Mouse (Mus musculus): ENCODE measurements around the gene Calcoco2.
A peak's percentile ranks its signal among the peaks of the same experiment; 100 is the strongest.

The Calcoco2 gene

DNA sequence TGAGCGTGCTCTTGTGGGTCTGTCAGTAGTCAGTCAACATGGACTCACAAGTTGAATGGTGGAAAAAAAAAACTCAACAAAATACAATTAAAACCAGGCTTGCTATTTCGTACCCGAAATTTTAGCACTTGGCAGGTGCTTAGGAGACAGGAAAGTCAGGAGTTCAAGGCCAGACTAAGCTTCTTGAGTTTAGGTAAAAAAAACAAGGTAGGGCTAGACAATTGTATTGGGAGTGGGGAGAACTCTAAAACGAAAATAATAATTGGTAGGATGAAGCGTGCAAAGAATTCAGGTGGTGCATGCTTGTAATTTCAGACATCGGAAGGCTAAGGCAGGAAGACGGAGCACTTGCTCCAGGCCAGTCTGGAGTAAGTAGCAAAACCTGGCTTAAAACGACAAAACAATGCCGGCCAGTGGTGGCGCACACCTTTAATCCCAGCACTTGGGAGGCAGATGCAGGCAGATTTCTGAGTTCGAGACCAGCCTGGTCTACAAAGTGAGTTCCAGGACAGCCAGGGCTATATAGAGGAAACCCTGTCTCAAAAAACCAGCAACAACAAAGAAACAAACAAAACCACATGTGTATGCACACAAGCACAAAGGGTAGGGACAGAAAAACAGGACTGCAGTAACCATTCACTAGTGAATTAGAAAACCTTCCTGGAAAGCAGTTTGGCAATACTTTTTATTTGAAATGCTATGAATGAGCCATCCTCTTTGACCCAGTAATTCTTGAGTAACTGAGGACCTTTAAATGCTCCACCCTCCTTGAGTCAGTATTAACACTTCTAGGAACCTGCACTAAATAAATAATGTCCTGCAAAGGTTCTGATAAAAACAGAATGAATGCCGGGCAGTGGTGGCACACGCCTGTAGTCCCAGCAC is 35.3 kb downstream of the Calcoco2 start:
- DNase-seq = no peak

DNA sequence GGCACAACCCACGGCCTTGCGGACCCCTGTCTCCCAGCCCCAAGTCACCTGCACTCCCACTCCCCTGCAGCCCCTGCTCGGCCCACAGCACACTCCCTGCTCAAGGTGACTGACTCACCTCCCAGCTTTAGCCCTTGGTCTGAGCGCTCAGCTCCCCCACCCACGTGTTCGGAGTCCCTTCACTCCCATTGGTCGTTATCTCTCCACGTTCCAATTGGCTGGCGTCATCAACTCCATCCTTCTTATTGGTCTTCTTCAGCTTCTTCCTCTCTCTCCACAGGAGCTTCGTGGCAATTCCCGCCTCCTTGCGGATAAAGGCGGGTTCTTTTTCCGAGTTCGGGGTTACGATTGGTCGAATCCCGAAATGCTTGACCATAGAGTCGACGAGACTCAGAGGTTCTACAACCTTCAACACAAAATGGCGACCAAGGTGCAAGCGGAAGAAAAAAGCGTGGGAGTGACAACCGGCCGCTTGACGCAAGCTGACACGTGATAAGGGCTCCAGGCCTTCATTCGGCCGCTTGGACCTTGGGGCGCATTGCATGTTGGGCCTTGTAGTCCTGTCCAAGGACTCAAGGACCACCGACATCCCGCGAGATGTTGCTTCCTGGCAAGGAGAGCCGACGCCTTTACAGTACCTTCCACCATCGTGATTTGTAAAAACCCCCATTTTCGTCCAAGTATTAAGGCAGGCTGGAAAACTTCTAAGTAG is 36.1 kb downstream of the Calcoco2 start, which contains the start of gene Atp5g1:
Atp5g1 (minus strand) TSS at position 162 of the 712 bp plus-strand sequence.
- DNase-seq = peak; percentile 98 to 100

DNA sequence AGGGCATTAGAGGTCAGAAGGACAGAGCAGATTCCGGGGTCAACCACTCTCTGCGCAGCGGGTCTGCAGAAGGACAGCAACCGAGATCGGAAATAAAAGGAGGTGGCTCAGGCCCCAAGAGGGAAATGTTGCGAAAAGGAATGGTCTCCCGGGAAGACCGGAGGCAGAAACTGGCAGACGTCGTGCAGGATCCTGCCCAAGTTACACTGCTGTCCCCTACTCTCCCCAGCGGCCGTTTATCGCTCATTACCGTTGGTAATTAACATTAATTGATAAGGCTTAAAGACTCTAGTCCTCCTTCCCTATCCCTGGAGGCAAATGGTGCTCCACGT is 36.6 kb downstream of the Calcoco2 start:
- DNase-seq = peak in 1 of 2 experiments; percentile 16

DNA sequence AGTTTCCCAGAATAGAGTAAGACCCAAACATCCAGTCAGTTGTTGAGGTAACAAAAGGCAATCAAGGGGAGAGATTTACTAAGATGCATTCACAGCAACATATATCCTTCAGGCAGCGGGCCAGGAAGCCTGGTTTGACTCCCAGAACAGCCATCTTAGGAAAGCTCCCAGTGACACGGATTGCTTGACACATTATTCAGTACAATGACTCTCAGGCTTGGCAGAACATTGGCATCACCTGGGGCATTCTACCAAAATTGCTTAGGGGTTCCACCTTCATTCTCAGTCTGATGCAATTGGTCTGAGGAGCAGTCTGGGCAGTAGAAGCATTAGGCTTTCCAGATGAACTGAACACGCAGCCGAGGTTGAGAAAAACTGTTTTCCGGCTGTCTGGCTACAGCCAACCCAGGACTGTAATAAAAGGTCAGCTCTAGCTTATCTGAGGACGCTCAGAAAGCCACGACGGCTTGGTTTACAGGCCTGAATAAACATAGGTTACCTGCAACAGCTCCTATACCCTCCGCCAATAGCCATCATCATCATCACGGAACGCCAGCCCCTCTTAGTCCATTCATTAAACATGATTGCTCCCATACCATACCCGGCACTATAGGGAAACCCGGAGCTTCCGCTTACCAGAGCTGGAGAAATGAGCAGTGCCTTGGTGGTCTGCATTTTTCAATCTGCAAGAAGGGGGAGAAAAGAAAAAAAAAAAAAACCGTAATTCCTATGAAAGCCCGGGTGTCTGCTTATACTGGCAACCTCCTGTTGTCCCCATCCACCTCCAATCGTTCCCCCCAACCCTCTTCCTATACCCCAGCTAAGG is 37.2 kb downstream of the Calcoco2 start:
- DNase-seq = peak in 1 of 2 experiments; percentile 11

DNA sequence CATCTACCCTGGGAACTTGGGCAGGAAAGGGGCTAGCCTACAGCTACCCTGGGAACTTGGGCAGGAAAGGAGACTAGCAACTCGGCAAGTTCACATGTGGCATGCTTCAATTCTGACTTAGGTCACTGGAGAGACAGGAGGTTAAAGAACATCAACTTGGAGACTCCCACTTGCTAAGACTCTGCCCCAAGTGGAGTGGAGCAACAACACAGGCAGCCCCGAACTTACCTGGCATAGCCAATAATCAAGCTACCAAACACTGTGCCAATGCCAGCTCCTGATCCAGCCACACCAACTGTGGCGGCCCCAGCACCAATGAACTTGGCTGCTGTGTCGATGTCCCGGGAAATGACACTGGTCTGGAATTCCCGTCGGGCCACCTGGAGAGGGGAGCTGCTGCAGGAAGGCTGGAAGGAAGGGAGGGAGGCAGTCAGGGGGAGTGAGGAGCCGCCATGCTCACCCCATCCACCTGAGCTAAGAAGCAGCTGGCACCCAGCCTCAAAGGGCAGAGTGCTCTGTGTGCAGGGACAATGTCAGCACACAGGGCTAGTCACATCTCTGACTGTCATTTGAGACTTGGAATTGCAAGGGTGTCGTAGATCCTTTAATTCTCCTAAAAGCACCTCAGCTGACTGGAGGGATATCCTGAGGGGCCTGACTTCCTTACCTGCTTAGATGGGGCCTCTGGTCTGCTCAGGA is 38.3 kb downstream of the Calcoco2 start:
- DNase-seq = peak; percentile 46 to 70

DNA sequence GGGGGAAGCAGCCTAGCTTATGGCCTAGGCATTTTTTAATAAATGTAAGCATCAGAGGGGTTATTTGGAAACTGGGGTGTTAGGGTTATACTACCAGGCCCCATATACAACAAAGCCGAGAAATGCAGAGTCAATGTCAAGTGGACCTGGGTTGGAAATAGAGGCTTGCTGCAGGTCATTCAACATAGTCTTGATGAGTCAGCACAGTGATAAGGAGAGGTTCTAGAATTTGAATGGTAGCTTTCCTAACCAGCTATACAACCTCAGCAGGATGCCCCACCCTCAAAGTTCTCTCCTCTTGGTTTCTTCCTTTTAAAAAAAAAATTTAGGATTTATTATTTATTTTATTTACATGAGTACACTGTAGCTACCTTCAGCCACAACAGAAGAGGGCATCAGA is 40.8 kb downstream of the Calcoco2 start:
- DNase-seq = no peak

DNA sequence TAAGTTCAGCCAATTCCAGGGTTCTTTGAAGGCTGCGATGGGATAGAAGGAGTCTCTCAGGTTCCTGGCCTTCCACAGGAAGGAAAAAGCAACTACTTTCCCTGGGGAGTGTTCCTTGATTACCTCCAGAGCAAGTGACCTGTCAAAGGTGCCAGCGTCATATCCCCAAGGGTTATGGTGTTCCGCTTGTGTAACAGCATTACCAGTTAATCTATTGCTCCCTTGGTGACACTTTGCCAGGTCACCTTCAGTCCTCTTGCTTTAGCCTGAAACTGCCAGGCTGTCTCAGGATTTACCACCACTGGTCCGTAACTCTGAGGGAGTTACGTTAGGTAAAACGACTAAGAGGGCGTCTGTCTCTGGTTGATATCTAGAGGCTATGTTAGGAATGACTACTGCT is 41.4 kb downstream of the Calcoco2 start:
- DNase-seq = peak in 1 of 2 experiments; percentile 66

DNA sequence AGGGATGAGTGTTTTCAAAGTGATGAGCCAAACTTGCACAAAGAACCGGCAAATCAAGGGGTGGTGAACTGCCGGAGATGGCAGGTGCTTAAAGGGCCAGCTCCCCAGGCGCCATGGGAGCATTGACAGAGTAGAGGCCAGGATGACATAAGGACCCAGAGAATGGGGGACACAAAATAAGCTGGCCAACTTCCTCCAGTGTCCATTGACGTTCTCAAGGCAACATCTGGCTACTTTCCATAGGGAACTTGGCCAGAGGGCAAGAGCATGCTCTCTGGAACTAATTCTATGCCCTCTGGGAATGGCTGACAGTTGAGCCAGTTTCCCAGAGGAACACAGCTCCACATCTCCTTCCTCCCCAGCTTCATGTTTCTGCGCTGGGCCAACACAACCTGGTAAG is 43.5 kb downstream of the Calcoco2 start:
- DNase-seq = peak; percentile 25 to 49

DNA sequence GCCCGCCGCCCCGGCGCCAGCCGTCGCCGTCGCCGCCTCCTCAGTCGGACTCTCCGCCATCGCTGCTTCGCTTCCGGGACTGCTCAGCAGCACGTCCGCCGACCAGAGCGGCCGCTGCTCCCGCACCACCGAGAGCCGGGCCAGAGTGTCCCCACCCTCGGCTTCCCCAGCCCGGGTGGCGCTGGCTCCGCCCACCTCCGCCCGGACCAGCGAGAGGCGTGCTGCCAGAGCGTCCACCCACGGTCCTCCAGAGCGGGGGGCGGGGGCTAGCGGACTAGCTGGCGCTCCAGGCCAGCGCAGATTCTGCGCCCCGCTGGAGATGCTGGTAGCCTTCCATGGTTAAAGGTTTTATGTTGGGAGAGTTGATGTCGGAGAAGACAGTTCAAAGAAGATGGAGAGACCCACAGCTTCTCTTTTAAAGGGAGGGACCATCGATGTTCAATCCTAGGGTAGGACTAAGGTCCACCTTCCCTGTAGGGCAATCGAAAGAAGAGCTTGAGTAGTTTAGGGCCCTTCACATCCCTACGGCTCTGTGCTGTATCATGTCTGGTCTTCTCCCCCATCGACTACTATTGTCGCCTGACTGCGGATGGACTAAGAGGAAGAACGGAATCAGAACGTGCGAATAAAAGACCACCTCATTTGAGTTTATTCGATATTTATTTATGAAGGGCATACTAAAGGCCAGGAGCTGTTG is 46.4 kb downstream of the Calcoco2 start, which contains the start of gene Ube2z:
Ube2z (minus strand) TSS at position 174 of the 697 bp plus-strand sequence.
- DNase-seq = peak; percentile 97 to 99

DNA sequence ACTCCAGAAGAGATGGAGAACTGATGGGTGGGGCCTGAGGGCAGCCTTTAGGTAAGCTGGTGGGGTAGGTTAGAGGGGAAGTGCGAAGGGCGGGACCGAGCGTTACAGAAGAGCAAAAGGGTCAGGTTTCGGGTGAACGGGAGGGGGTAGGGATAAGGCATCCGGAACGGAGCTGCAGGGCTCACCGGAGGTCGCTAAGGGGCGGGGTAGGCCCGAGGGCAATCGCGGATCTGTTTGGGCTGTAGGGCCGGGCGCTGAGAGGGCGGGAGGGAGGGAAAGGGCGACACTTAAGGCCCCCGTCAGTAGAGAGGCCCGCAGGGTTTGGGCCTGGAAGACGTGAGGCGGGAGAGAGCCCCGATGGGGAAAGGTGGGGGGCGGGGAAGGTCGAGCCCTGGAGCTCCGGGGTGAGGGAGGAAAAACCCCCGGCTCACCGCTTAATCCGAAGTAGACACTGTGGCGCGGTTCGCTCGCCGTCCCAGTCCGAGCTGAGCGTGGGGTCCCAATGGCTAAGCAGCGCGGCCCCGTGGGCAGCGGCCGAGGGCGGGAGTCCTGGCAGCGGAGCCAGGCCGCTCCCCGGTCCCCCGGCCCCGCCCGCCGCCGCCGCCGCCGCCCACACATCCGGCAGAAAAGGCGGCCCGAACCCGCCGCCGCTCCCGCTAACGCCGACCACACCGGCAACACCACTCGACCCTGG is 47.1 kb downstream of the Calcoco2 start:
- peak; percentile 18 to 68 for DNase-seq

DNA sequence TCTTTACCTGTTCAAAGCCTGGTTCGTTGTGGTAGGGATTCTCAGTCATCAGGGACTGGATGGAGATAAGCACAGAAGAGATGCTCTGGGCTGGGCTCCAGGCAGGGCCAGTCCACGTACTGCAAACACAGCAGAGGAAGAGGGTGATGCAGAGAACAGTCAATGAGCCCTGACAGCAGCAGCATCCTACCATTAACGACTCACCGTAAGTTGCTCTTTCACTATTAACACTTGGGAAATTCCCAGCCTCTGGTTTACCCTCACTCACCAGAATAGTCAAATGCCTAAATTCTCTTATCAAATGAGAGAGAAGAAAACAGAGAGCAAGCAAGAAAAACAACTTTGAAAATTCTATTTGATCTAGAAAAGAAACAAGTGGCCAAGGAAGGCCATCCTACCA is 53.5 kb downstream of the Calcoco2 start:
- DNase-seq = no peak

DNA sequence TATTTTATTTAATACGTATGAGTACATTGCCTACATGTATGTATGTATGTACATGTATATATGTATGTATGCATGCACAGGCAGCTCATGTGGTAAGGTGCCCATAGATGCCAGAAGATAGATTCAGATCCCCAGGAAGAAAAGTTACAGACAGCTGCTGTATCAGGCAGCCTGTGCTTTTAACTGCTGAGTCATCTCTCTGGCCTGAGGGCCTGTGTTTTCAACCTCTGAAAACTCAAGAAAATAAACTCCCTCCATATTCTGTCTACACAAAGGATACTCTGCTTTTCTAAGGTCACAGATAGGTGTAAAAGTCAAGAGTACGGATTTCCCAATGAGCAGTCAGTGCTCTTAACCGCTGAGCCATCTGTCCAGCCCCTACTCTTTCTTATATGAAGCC is 60.9 kb downstream of the Calcoco2 start:
- no peak for DNase-seq

DNA sequence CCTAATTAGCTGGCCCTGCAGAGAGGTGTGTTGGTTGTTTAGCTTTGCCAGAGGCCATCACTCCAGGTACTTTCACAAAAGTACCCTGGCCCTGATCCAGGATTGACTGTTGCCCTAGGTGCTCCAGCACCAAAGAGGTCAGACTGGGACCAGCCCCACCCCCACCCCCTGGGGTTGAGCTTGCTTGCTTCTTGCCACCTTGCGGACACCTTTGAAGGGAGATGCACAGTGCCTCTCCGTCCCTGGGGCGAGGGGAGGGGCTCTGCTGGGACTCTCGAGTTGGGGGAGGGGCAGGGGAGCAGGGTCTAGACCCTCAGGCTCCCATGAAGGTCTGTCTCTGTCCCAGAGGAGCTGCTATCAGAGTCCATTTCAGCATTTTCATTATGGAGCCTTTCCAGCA is 61.8 kb downstream of the Calcoco2 start:
- peak in 1 of 2 experiments; percentile 15 for DNase-seq

Measured in kidney, postnatal 25 days (tissue).